Mouse (Mus musculus): Measurements from ENCODE around the gene Crb1. TPM values are rescaled to one million over a fixed set of nuclear protein-coding genes. Genes with fewer than 3 reads are reported as not detected.

Crb1 gene
- polyA plus RNA-seq (2017; shearing (Covaris generic)) = not detected

DNA sequence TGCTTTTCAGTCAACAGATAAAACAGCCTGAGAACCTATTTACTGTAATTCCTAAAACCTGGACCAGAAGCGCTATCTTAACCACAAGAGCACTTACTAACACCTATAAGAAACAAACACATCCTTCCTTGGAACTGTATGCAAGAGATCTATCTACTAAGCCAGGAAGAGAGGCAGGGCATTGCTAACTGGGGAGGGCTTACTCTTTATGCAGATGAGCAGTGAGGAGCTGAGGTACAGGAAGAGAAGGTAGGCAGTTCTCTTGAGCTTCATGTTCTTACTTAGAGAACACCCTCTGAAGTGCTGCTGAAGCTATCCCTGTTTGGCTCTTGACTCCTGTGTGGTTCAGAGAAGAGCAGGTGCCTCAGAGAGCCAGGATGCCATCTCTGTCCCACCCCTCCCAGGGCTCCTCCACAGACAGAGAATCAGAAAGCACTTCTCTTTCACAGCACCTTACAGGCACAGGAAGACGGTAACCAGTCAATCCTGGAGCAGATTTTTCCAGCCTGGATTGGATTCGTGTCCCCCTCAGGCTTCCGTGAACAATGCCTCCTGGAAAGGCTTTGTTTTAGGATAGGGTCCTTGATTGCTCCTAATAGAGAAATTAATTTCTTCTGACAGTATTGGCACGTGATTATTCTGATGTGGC, at the start of gene Crb1:
TSS of gene Crb1 (minus strand) at position 463 of the 649 bp plus-strand sequence.

DNA sequence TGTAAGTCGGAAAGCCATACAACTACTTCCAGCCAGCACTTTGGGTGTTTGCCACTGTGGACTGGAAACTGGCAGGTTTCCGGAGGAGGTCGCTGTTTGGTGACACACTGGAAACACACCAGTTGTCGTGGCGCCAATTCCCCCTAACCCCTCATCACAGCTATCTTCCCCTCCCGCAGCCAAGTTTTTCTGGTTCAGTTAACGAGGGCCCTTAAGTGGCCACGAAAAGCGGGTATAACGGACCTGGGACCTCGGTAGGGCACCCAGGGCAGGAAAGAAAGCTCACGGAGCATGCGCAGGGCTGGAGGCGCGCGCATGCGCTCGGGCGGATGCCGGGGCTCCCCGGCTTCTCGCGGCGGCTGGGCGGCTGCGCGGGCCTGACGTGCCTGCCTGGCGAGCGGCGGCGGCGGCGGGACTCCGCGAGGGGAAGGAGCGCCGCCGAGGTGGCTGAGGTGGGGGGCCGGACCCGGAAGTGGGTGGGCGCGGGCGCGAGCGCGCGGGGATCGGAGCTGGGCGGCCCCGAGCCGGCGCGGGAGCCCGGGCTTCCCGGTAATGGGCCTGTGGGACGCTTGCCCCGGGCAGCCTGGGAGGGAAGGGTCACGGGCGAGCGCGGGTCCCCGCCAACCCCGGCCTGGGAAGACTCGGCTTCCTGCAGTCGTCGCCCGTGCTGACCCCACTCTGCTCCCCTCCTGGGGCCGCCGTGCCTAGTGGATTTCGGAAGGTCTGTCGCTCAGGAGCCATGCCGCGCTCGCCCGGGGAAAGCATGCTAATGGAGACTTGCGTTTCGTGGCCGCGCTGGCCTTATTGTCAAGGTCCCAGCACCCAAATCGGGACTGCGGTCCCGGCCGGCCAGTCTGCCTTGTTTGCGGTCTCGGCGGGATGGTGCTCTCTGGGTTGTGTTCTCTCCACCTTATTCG, 45.2 kb upstream of the Crb1 start, which contains the start of gene Zbtb41:
TSS of gene Zbtb41 (plus strand) at position 414 of the 917 bp plus-strand sequence.

Other genes with a start within 250 kb of the Crb1 start
- 10 to 100 TPM; 10.9 to 11.4 TPM for gene Zbtb41, start 45.2 kb upstream of the Crb1 start, polyA plus RNA-seq (2017; shearing (Covaris generic))
- gene Aspm, start 77.7 kb upstream of the Crb1 start, polyA plus RNA-seq (2017; shearing (Covaris generic)) = 1 to 10 TPM; 3.9 to 4.8 TPM
- gene F13b, start 124.6 kb upstream of the Crb1 start, polyA plus RNA-seq (2017; shearing (Covaris generic)) = not detected
- not detected for gene Cfhr1, start 183.2 kb upstream of the Crb1 start, polyA plus RNA-seq (2017; shearing (Covaris generic))

Data from activated CD4-positive, CD25-positive, alpha-beta regulatory T cell (primary cell).